Mouse (Mus musculus): ENCODE measurements at regions not wholly inside any gene's neighbourhood (a gene's known extent, or its start where the extent isn't known, plus 50 kb on each side); places are given as distances from the start of the nearest gene placed in this dataset.

- 76% methylated on average over 2 of the region's 2 CpGs for whole genome bisulfite sequencing
- no peak for ATAC-seq (replicated peaks; ENCODE audit: insufficient number of reproducible peaks, low FRiP score, low TSS enrichment, low read depth)
- Histone ChIP-seq H3K4me1 (ENCODE audit: control insufficient read depth, insufficient read depth, low read length) (no peaks in the 10 kb centered on the region), H3K9ac (replicated peaks; ENCODE audit: low read length) (no peak overlapping the region), H3K27ac (replicated peaks; ENCODE audit: low read depth, low read length) (no peak overlapping the region), H3K4me2 (ENCODE audit: low read depth, low read length) (no peak overlapping the region), H3K36me3 (replicated peaks; ENCODE audit: control insufficient read depth, insufficient read depth, low read depth, low read length) (no peaks in the 10 kb centered on the region), H3K27me3 (ENCODE audit: control insufficient read depth, insufficient read depth, low read length) (no peaks in the 10 kb centered on the region), H3K4me3 (ENCODE audit: low read depth, low read length) (no peak overlapping the region), H3K9me3 (replicated peaks; ENCODE audit: control insufficient read depth, low read length) (no peaks in the 10 kb centered on the region)
- no peak for DNase-seq (ENCODE audit: low spot score)
Observed at GRCm38 (mm10) chr3:16855251-16855650, 849.0 kb upstream of the Gm5150 start.

DNA sequence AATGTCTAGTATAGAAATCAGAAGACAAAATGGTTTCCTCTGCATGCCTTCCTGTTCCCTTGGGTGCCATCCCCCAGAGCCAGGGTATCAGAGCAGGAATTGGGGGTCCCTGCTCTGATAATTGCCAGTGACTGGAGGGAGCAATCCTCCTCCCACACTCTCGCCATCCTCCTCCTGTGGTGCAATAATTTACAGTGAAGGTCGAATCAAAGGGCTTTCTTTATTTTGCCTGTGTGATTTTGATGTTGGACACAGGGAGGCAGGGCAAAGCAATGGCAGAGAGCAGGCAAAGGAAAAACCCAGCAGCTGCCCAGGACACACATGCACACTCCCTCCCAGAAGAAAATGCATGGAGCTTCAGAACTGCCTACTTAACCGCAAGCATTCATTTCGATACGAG is 847.8 kb upstream of the Gm5150 start:
- H3K9ac ChIP-seq (replicated peaks; ENCODE audit: low read length): no peak overlapping the region
- ATAC-seq (replicated peaks; ENCODE audit: insufficient number of reproducible peaks, low FRiP score, low TSS enrichment, low read depth) (no peak), DNase-seq (ENCODE audit: low spot score) (no peak)
- H3K4me2 ChIP-seq (ENCODE audit: low read depth, low read length): no peak overlapping the region
- no peaks in the 10 kb centered on the region for H3K27me3 ChIP-seq (ENCODE audit: control insufficient read depth, insufficient read depth, low read length)
- 60% methylated on average over 5 of the region's 5 CpGs for WGBS
- H3K4me3 ChIP-seq (ENCODE audit: low read depth, low read length): no peak overlapping the region
- H3K4me1 ChIP-seq (ENCODE audit: control insufficient read depth, insufficient read depth, low read length): no peaks in the 10 kb centered on the region
- no peaks in the 10 kb centered on the region for H3K36me3 ChIP-seq (replicated peaks; ENCODE audit: control insufficient read depth, insufficient read depth, low read depth, low read length)
- no peak overlapping the region for H3K27ac ChIP-seq (replicated peaks; ENCODE audit: low read depth, low read length)
- no peaks in the 10 kb centered on the region for H3K9me3 ChIP-seq (replicated peaks; ENCODE audit: control insufficient read depth, low read length)

DNA sequence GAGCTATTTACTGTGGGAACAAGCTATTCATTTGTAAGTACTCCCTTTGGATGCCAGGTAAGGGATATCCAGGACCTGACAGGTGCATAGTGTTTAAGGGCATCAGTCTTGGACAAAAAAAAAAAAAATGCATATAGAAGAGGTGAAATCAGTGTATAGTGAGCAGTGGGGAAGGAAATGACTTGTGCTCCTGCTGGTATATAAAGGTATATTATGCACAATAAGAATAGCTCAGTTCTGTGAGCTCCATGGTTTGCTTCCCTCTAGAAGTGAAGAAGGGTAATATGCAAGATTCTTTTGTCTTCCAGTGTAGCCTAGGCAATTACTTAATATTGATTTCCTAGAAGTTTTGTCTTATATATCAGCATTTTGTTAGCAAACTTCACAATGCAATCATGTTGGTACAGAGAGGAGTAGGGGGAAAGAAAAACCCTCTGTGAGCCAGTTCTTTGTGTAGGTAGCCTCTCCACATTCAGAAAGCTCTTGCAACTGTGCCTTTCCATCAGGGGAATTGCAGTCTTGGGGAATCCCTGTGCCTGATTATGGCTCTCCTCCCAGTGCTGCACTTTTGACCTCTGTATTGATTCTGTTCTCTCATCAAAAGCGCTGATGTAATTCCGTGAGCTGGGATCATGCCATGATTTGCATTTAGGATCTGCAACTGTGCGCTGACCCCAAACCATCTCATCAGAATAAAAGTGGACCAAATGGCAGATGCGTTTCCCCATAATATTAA is 840.7 kb upstream of the Gm5150 start:
- no peak overlapping the region for H3K4me3 ChIP-seq (ENCODE audit: low read depth, low read length)
- H3K4me1 ChIP-seq (ENCODE audit: control insufficient read depth, insufficient read depth, low read length): no peaks in the 10 kb centered on the region
- DNase-seq (ENCODE audit: low spot score): peak; percentile 6
- no peaks in the 10 kb centered on the region for H3K27me3 ChIP-seq (ENCODE audit: control insufficient read depth, insufficient read depth, low read length)
- peak; percentile 62; the same call in 1 of the 2 replicates for ATAC-seq (replicated peaks; ENCODE audit: insufficient number of reproducible peaks, low FRiP score, low TSS enrichment, low read depth)
- H3K4me2 ChIP-seq (ENCODE audit: low read depth, low read length): no peak overlapping the region
- H3K27ac ChIP-seq (replicated peaks; ENCODE audit: low read depth, low read length): no peak overlapping the region
- no peaks in the 10 kb centered on the region for H3K9me3 ChIP-seq (replicated peaks; ENCODE audit: control insufficient read depth, low read length)
- WGBS: 58% methylated on average over 4 of the region's 4 CpGs
- H3K9ac ChIP-seq (replicated peaks; ENCODE audit: low read length): no peak overlapping the region
- H3K36me3 ChIP-seq (replicated peaks; ENCODE audit: control insufficient read depth, insufficient read depth, low read depth, low read length): no peaks in the 10 kb centered on the region

DNA sequence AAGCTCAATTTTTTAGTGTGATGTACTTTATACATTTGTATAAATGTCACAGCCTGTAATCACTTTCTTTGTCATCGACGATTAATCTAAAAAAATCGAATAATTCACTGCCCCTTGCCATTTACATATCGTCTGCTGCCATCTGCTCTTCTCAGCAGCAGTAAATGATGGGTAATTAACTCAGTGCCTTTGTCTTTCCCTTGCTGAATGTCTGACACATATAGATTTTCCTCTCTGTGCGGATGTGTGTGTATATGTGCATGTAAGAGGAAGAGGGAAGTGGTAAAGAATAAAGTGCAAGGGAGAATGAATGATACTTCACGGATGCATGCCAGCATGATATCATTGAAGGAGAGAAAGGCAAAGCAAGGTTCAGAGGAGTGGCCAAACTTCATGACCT is 814.3 kb upstream of the Gm5150 start:
- no peak for ATAC-seq (replicated peaks; ENCODE audit: insufficient number of reproducible peaks, low FRiP score, low TSS enrichment, low read depth)
- Histone ChIP-seq H3K36me3 (replicated peaks; ENCODE audit: control insufficient read depth, insufficient read depth, low read depth, low read length) (no peaks in the 10 kb centered on the region), H3K9ac (replicated peaks; ENCODE audit: low read length) (no peak overlapping the region), H3K4me1 (ENCODE audit: control insufficient read depth, insufficient read depth, low read length) (no peaks in the 10 kb centered on the region), H3K27me3 (ENCODE audit: control insufficient read depth, insufficient read depth, low read length) (no peaks in the 10 kb centered on the region), H3K9me3 (replicated peaks; ENCODE audit: control insufficient read depth, low read length) (no peaks in the 10 kb centered on the region), H3K27ac (replicated peaks; ENCODE audit: low read depth, low read length) (no peak overlapping the region), H3K4me3 (ENCODE audit: low read depth, low read length) (no peak overlapping the region), H3K4me2 (ENCODE audit: low read depth, low read length) (no peak overlapping the region)
- WGBS: 81% methylated on average over 6 of the region's 6 CpGs
- no peak for DNase-seq (ENCODE audit: low spot score)

- Histone ChIP-seq H3K9ac (replicated peaks; ENCODE audit: low read length) (no peak overlapping the region), H3K9me3 (replicated peaks; ENCODE audit: control insufficient read depth, low read length) (no peaks in the 10 kb centered on the region), H3K4me3 (ENCODE audit: low read depth, low read length) (no peak overlapping the region), H3K27me3 (ENCODE audit: control insufficient read depth, insufficient read depth, low read length) (no peaks in the 10 kb centered on the region), H3K27ac (replicated peaks; ENCODE audit: low read depth, low read length) (no peak overlapping the region), H3K4me2 (ENCODE audit: low read depth, low read length) (no peak overlapping the region), H3K36me3 (replicated peaks; ENCODE audit: control insufficient read depth, insufficient read depth, low read depth, low read length) (no peaks in the 10 kb centered on the region), H3K4me1 (ENCODE audit: control insufficient read depth, insufficient read depth, low read length) (no peaks in the 10 kb centered on the region)
- 80% methylated on average over 4 of the region's 4 CpGs for WGBS
- DNase-seq (ENCODE audit: low spot score) (no peak), ATAC-seq (replicated peaks; ENCODE audit: insufficient number of reproducible peaks, low FRiP score, low TSS enrichment, low read depth) (no peak)
Observed at GRCm38 (mm10) chr3:16819218-16820122, 813.2 kb upstream of the Gm5150 start.

GRCm38 (mm10) chr3:16816814-16817213 is 810.6 kb upstream of the Gm5150 start:
- DNase-seq (ENCODE audit: low spot score) (peak; percentile 9), ATAC-seq (replicated peaks; ENCODE audit: insufficient number of reproducible peaks, low FRiP score, low TSS enrichment, low read depth) (no peak)
- Histone ChIP-seq H3K9ac (replicated peaks; ENCODE audit: low read length) (no peak overlapping the region), H3K27me3 (ENCODE audit: control insufficient read depth, insufficient read depth, low read length) (no peaks in the 10 kb centered on the region), H3K27ac (replicated peaks; ENCODE audit: low read depth, low read length) (no peak overlapping the region), H3K4me1 (ENCODE audit: control insufficient read depth, insufficient read depth, low read length) (no peaks in the 10 kb centered on the region), H3K9me3 (replicated peaks; ENCODE audit: control insufficient read depth, low read length) (no peaks in the 10 kb centered on the region), H3K4me3 (ENCODE audit: low read depth, low read length) (no peak overlapping the region), H3K36me3 (replicated peaks; ENCODE audit: control insufficient read depth, insufficient read depth, low read depth, low read length) (no peaks in the 10 kb centered on the region), H3K4me2 (ENCODE audit: low read depth, low read length) (no peak overlapping the region)
- 37% methylated on average over 2 of the region's 2 CpGs for WGBS

DNA sequence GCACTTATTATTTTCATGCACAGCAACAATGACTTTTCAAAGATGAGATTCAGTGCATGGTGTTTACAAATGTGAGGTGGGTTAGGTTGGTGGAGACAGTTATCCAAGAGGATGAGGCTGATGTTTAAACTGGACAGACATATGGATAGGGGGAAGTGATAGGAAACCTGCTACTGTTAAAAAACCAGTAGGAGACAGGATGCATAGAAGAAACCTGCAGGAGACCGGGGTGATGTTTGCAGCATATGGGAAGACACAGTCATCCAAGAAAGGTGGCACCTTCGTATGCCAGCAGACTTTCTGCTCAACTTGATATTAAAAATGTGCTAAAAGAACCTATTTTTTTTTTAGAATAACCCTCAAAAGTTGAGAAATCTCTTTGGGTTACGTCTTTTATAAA is 809.9 kb upstream of the Gm5150 start:
- DNase-seq (ENCODE audit: low spot score): no peak
- Histone ChIP-seq H3K36me3 (replicated peaks; ENCODE audit: control insufficient read depth, insufficient read depth, low read depth, low read length) (no peaks in the 10 kb centered on the region), H3K4me1 (ENCODE audit: control insufficient read depth, insufficient read depth, low read length) (no peaks in the 10 kb centered on the region), H3K9ac (replicated peaks; ENCODE audit: low read length) (no peak overlapping the region), H3K27me3 (ENCODE audit: control insufficient read depth, insufficient read depth, low read length) (no peaks in the 10 kb centered on the region), H3K4me3 (ENCODE audit: low read depth, low read length) (no peak overlapping the region), H3K9me3 (replicated peaks; ENCODE audit: control insufficient read depth, low read length) (no peaks in the 10 kb centered on the region), H3K4me2 (ENCODE audit: low read depth, low read length) (no peak overlapping the region), H3K27ac (replicated peaks; ENCODE audit: low read depth, low read length) (no peak overlapping the region)
- ATAC-seq (replicated peaks; ENCODE audit: insufficient number of reproducible peaks, low FRiP score, low TSS enrichment, low read depth): no peak
- WGBS: 74% methylated on average over 3 of the region's 3 CpGs
